Mouse (Mus musculus) heart, postnatal 0 days (tissue): ENCODE results near the gene Pih1h3b.

Experiments used
- CTCF ChIP-seq: IDR thresholded peaks from 2 replicates; pipeline ENCODE4 v1.5.1; 2016; ENCODE audit warnings: antibody characterized with exemption, control low read depth, low read depth
- EP300 ChIP-seq: IDR thresholded peaks from 2 replicates; pipeline ENCODE4 v1.6.1; 2016; ENCODE audit warnings: antibody characterized with exemption, low read depth

- TF ChIP-seq CTCF = no peak
- TF ChIP-seq EP300 = no peak
Observed at GRCm38 (mm10) chrX:140062135-140062975, at the start of gene Pih1h3b, which contains the start of gene Nup62cl.
